Mouse (Mus musculus): ENCODE results near the gene Mpl. TPM values are rescaled to one million over a fixed set of nuclear protein-coding genes. Genes with fewer than 3 reads are reported as not detected.

Gene Mpl
- total RNA-seq, 2 experiments from 2014 or later = 3.8 TPM; not detected in 1

Other genes with a start within 250 kb of the Mpl start
- gene Ptprf, start 166.1 kb downstream of the Mpl start, total RNA-seq (2015; ENCODE audit: low replicate concordance) = 0.84 TPM in 1 of 2 replicates, not detected in the other
- 0.13 TPM in 1 of 2 replicates, not detected in the other for gene Ptprf, start 166.1 kb downstream of the Mpl start, total RNA-seq (2017; ENCODE audit: low replicate concordance)
- gene Szt2, start 48.2 kb downstream of the Mpl start, total RNA-seq (2015; ENCODE audit: low replicate concordance) = 36.9 and 44.3 TPM in 2 replicates
- 18.2 and 33.9 TPM in 2 replicates for gene Szt2, start 48.2 kb downstream of the Mpl start, total RNA-seq (2017; ENCODE audit: low replicate concordance)
- 62.7 and 72.5 TPM in 2 replicates for gene Med8, start 48.2 kb downstream of the Mpl start, total RNA-seq (2015; ENCODE audit: low replicate concordance)
- gene Med8, start 48.2 kb downstream of the Mpl start, total RNA-seq (2017; ENCODE audit: low replicate concordance) = 63.6 and 68.4 TPM in 2 replicates
- 25.6 and 56.6 TPM in 2 replicates for gene Elovl1, start 29.4 kb downstream of the Mpl start, total RNA-seq (2015; ENCODE audit: low replicate concordance)
- 33.8 and 46.0 TPM in 2 replicates for gene Elovl1, start 29.4 kb downstream of the Mpl start, total RNA-seq (2017; ENCODE audit: low replicate concordance)
- 127 and 137 TPM in 2 replicates for gene Cdc20, start 20.2 kb downstream of the Mpl start, total RNA-seq (2015; ENCODE audit: low replicate concordance)
- gene Cdc20, start 20.2 kb downstream of the Mpl start, total RNA-seq (2017; ENCODE audit: low replicate concordance) = 157 and 162 TPM in 2 replicates
- not detected in 2 replicates for gene Tie1, start 32.5 kb upstream of the Mpl start, total RNA-seq (2015; ENCODE audit: low replicate concordance)
- not detected in 2 replicates for gene Tie1, start 32.5 kb upstream of the Mpl start, total RNA-seq (2017; ENCODE audit: low replicate concordance)
- not detected in 2 replicates for gene 2610528J11Rik, start 69.5 kb upstream of the Mpl start, total RNA-seq (2015; ENCODE audit: low replicate concordance)
- gene 2610528J11Rik, start 69.5 kb upstream of the Mpl start, total RNA-seq (2017; ENCODE audit: low replicate concordance) = not detected in 2 replicates
- gene Tmem125, start 86.5 kb upstream of the Mpl start, total RNA-seq (2015; ENCODE audit: low replicate concordance) = not detected in 2 replicates
- gene Tmem125, start 86.5 kb upstream of the Mpl start, total RNA-seq (2017; ENCODE audit: low replicate concordance) = not detected in 2 replicates
- gene Cfap57, start 163.3 kb upstream of the Mpl start, total RNA-seq (2015; ENCODE audit: low replicate concordance) = not detected in 2 replicates
- gene Cfap57, start 163.3 kb upstream of the Mpl start, total RNA-seq (2017; ENCODE audit: low replicate concordance) = 0.08 and 0.64 TPM in 2 replicates
- 12.6 and 19.8 TPM in 2 replicates for gene Ebna1bp2, start 163.3 kb upstream of the Mpl start, total RNA-seq (2015; ENCODE audit: low replicate concordance)
- gene Ebna1bp2, start 163.3 kb upstream of the Mpl start, total RNA-seq (2017; ENCODE audit: low replicate concordance) = 13.7 and 29.0 TPM in 2 replicates
- not detected in 2 replicates for gene Olfr62, start 201.4 kb upstream of the Mpl start, total RNA-seq (2015; ENCODE audit: low replicate concordance)
- not detected in 2 replicates for gene Olfr62, start 201.4 kb upstream of the Mpl start, total RNA-seq (2017; ENCODE audit: low replicate concordance)
- not detected in 2 replicates for gene Olfr1342, start 235.2 kb upstream of the Mpl start, total RNA-seq (2015; ENCODE audit: low replicate concordance)
- not detected in 2 replicates for gene Olfr1342, start 235.2 kb upstream of the Mpl start, total RNA-seq (2017; ENCODE audit: low replicate concordance)
- not detected in 2 replicates for gene Olfr1341, start 246.0 kb upstream of the Mpl start, total RNA-seq (2015; ENCODE audit: low replicate concordance)
- gene Olfr1341, start 246.0 kb upstream of the Mpl start, total RNA-seq (2017; ENCODE audit: low replicate concordance) = not detected in 2 replicates